Mouse (Mus musculus) testis, adult 2 months (tissue): ENCODE measurements around the gene Fbrs. TPM values are rescaled to one million over a fixed set of nuclear protein-coding genes. Genes with fewer than 3 reads are reported as not detected.
"Not testable (repeated sequence)": the region's sequence is repeated elsewhere in the genome, so short reads cannot be mapped to it uniquely, and the experiment has no call there.

Experiments used
- H3K27ac ChIP-seq: fragments of 200-500 bp; 2 replicates; pipeline ENCODE4 v1.5.1; 2012; ENCODE audit warnings: low read depth, low read length; ENCODE audit not compliant: control insufficient read depth, insufficient read depth
- H3K27me3 ChIP-seq: fragments of 200-500 bp; 2 replicates; pipeline ENCODE4 v1.6.1; 2012; ENCODE audit warnings: mild to moderate bottlenecking, low read length, moderate library complexity; ENCODE audit not compliant: control insufficient read depth, insufficient read depth
- H3K36me3 ChIP-seq: fragments of 200-500 bp; 2 replicates; pipeline ENCODE4 v1.6.1; 2012; ENCODE audit warnings: mild to moderate bottlenecking, low read length; ENCODE audit not compliant: control insufficient read depth, insufficient read depth
- H3K4me1 ChIP-seq: fragments of 200-500 bp; 2 replicates; pipeline ENCODE4 v1.6.1; 2012; ENCODE audit warnings: low read length; ENCODE audit not compliant: control insufficient read depth, insufficient read depth
- H3K4me3 ChIP-seq: fragments of 200-500 bp; 2 replicates; pipeline ENCODE4 v1.5.1; 2012; ENCODE audit warnings: low read depth, mild to moderate bottlenecking, low read length, moderate library complexity, mixed read lengths; ENCODE audit not compliant: control insufficient read depth
- CTCF ChIP-seq: fragments of 200-500 bp; IDR thresholded peaks from 2 replicates; pipeline ENCODE4 v1.5.1; 2012; ENCODE audit warnings: low read depth, mild to moderate bottlenecking, inconsistent platforms, low read length, moderate library complexity; ENCODE audit not compliant: control insufficient read depth, insufficient read depth, insufficient replicate concordance
- POLR2A ChIP-seq: fragments of 200-500 bp; IDR thresholded peaks from 2 replicates; pipeline ENCODE4 v1.6.1; 2012; ENCODE audit warnings: low read depth, mild to moderate bottlenecking, inconsistent platforms, low read length, moderate library complexity; ENCODE audit not compliant: control insufficient read depth
- polyA plus RNA-seq: library from polyadenylated mRNA; depleted of rRNA; stranded (reverse); fragments of >200 nt; gene quantifications from 2 replicates; pipeline ENCODE4 v1.2.3, GENCODE M21; 2012

Fbrs gene
- polyA plus RNA-seq, 1 experiment: 44.8 TPM

- Histone ChIP-seq H3K27ac (no peak overlapping the region), H3K4me1 (no peaks in the 10 kb centered on the region), H3K36me3 (peaks cover 3% of the 10 kb centered on the region), H3K4me3 (no peak overlapping the region), H3K27me3 (no peaks in the 10 kb centered on the region)
- TF ChIP-seq POLR2A (no peak), CTCF (no peak)
Observed at GRCm38 (mm10) chr7:127491846-127492245, 12.8 kb downstream of the Fbrs start.

GRCm38 (mm10) chr7:127494648-127495047 is 15.6 kb downstream of the Fbrs start:
- no peak overlapping the region for H3K4me3 ChIP-seq
- TF ChIP-seq CTCF (no peak), POLR2A (no peak)
- H3K27ac ChIP-seq: no peak overlapping the region
- no peaks in the 10 kb centered on the region for H3K4me1 ChIP-seq
- H3K27me3 ChIP-seq: no peaks in the 10 kb centered on the region
- H3K36me3 ChIP-seq: peaks cover 3% of the 10 kb centered on the region

GRCm38 (mm10) chr7:127497382-127497781 is 18.4 kb downstream of the Fbrs start:
- no peaks in the 10 kb centered on the region for H3K27me3 ChIP-seq
- no peaks in the 10 kb centered on the region for H3K36me3 ChIP-seq
- no peaks in the 10 kb centered on the region for H3K4me1 ChIP-seq
- TF ChIP-seq CTCF (no peak), POLR2A (no peak)
- no peak overlapping the region for H3K27ac ChIP-seq
- no peak overlapping the region for H3K4me3 ChIP-seq

- Histone ChIP-seq H3K4me3 (no peak overlapping the region), H3K27me3 (no peaks in the 10 kb centered on the region), H3K4me1 (no peaks in the 10 kb centered on the region), H3K36me3 (no peaks in the 10 kb centered on the region), H3K27ac (no peak overlapping the region)
- TF ChIP-seq CTCF (no peak), POLR2A (no peak)
Observed at GRCm38 (mm10) chr7:127498407-127498806, 19.4 kb downstream of the Fbrs start.

DNA sequence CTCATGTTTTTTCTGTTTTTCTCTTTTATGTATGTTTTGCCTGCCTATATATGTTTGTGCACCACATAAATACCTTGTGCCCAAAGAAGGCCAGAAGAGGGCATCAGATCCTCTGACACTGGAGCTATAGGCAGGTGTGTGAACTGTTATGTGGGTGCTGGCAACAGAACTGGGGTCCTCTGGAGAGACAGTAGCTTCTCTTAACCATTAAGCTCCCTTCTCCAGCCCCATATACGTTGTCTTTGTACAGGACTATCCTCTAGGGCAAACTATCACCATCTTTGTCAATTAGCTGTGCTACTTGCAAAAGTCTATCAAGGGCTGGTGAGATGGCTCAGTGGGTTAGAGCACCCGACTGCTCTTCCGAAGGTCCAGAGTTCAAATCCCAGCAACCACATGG is 29.3 kb downstream of the Fbrs start:
- H3K4me1 ChIP-seq: peaks cover 2% of the 10 kb centered on the region; the same call in 1 of the 2 replicates
- H3K27me3 ChIP-seq: no peaks in the 10 kb centered on the region
- no peak overlapping the region for H3K4me3 ChIP-seq
- H3K27ac ChIP-seq: no peak overlapping the region
- no peaks in the 10 kb centered on the region for H3K36me3 ChIP-seq
- TF ChIP-seq POLR2A (no peak), CTCF (no peak)

GRCm38 (mm10) chr7:127509830-127510229 is 30.8 kb downstream of the Fbrs start:
- not testable (repeated sequence) for H3K27me3 ChIP-seq, H3K36me3 ChIP-seq, H3K4me1 ChIP-seq, H3K4me3 ChIP-seq, H3K27ac ChIP-seq

GRCm38 (mm10) chr7:127511241-127511640 is 32.2 kb downstream of the Fbrs start:
- peaks cover 2% of the 10 kb centered on the region; the same call in 1 of the 2 replicates for H3K36me3 ChIP-seq
- peaks cover 4% of the 10 kb centered on the region; the same call in 1 of the 2 replicates for H3K4me1 ChIP-seq
- peak overlapping the region; percentile 96; the same call in 1 of the 2 replicates for H3K4me3 ChIP-seq
- peak overlapping the region; percentile 97 for H3K27ac ChIP-seq
- no peaks in the 10 kb centered on the region for H3K27me3 ChIP-seq
- TF ChIP-seq POLR2A: no peak
- no peak for TF ChIP-seq CTCF

- Histone ChIP-seq H3K27me3 (no peaks in the 10 kb centered on the region), H3K27ac (peak within 1 kb of the TSS; percentile 97), H3K4me1 (peaks cover 4% of the 10 kb centered on the region; the same call in 1 of the 2 replicates), H3K36me3 (peaks cover 2% of the 10 kb centered on the region; the same call in 1 of the 2 replicates), H3K4me3 (peak within 1 kb of the TSS; percentile 96)
- peak; percentile 94 for TF ChIP-seq POLR2A
- TF ChIP-seq CTCF: no peak
Observed at GRCm38 (mm10) chr7:127511808-127512230, 32.8 kb downstream of the Fbrs start, which contains the start of gene Srcap. Gene Srcap, plus strand, starts transcription at chr7:127511983.
